Mouse (Mus musculus) layer of hippocampus, postnatal 14 days (tissue): ENCODE data around the gene Nrbp1. TPM values are rescaled to one million over a fixed set of nuclear protein-coding genes. Genes with fewer than 3 reads are reported as not detected.

Experiments
- DNase-seq, 2 experiments: peaks; one replicate each; pipeline ENCODE4 v3.0.0; 2021 to 2022; ENCODE audit warnings: low spot score in 2 of 2, mixed read lengths in 1 of 2
- total RNA-seq, 2 experiments: library from RNA; stranded (reverse); gene quantifications; 2 replicates each; pipeline ENCODE4 v1.2.3; 2021

The Nrbp1 gene
- total RNA-seq, 2 experiments from 2014 or later = 77.7 to 79.7 TPM

DNA sequence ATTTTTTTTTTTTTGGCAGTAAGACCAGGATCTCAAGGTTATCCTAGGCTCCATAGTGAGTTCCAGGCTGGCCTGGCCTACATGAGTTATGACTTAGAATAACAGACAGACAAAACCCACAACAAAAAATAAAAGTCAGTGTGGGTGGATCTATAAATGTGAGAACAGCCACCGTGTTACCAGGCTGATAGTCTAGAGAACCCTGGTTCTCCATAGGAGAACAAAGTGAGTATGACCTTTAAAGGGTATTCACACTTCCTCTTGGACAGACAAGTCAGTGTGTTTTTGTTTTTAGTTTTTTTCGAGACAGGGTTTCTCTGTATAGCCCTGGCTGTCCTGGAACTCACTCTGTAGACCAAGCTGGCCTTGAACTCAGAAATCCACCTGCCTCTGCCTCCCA is 15.3 kb downstream of the Nrbp1 start:
- DNase-seq = no peak

GRCm38 (mm10) chr5:31257616-31258015 is 17.0 kb downstream of the Nrbp1 start:
- no peak for DNase-seq

DNA sequence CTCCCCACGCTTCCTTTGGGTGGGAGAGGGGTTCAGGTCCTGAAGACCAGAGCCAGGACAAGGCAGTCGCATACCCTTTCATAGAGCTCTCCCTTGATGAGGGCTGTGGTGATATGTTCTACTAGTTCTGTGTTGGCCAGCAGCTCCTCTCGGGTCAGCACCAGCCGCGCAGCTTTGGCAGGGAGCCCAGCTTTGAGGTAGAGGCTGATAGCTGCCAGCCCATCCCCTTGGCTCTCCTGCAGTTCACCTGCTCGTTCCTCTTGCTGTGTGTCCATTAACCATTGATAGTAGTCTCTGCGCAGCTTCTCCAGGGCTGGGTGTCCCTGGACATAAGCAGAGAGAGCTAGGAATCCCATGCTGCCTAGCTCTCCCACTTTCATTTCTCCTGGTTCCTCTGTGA is 25.4 kb downstream of the Nrbp1 start:
- DNase-seq = no peak

DNA sequence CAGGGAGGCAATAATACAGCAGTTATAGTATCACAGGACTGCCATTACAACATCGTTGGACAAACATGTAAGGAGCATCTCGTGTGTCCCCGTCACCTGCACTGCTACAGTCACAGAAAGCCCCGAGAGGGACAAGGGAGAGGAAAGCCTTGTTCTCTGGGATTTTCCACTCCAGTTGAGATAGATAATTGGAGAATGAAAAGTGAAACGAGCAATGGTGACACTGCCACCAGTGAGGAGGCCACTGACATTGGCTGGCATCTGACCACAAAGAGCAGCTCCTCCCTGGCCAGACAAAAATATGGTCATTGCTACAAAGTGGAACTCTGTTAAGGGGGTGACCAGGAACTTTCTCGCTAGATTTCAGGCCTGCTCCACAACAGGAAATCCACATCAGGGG is 27.0 kb downstream of the Nrbp1 start:
- DNase-seq = no peak

- no peak for DNase-seq
Measured at GRCm38 (mm10) chr5:31273018-31273417, 32.4 kb downstream of the Nrbp1 start.

DNA sequence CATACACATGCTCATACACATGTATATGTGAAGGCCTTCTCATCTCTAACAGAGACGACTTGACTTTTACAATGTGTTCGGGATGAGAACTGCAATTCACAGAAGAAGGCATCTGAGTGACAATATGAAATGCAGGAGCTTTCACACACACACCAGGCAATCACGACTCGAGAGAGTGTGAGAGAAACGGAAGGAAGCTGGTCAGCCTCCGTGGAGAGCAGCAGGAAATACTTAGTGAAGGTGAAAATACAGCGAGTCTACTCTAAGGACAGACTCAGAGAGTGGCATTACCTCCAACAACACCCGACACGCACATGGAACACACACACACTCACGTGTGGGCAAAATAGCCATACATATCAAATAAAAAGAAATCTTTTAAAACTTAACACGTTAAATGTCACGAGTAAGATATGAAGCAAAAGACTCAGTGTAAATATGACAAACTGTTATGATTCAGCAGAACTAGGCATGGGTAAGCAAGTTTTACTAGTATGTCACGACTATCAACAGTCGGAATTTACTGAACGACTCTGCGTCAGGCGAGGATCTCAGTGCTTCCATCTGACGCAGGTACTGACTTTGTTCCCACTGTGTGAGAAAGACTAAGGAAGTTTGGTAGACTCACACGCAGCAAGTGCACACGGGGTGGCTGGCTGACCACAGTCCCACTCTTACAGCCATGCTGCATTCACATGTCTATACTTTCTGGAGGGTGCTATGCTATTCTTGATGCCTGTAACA is 38.8 kb downstream of the Nrbp1 start:
- no peak for DNase-seq

GRCm38 (mm10) chr5:31288225-31288624 is 47.6 kb downstream of the Nrbp1 start:
- DNase-seq = no peak

DNA sequence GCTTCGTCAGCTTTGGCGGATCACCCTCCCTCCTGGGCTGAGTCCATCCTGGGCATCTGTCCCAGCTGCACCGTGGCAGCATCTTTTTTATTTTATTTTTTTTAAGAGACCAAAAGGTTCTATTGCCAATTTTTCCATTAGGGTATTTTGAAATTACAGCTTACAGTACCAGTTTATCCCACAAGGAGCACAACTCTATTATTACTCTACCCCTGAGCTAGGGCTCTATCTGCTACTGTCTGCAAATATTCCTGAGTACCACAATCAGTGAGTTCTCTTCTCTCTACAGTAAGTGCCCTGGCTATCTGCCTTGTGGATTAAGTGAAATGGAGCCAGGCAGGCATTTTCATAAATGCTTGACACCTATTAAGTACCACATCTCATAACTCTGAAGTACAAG is 48.0 kb downstream of the Nrbp1 start:
- DNase-seq = no peak

DNA sequence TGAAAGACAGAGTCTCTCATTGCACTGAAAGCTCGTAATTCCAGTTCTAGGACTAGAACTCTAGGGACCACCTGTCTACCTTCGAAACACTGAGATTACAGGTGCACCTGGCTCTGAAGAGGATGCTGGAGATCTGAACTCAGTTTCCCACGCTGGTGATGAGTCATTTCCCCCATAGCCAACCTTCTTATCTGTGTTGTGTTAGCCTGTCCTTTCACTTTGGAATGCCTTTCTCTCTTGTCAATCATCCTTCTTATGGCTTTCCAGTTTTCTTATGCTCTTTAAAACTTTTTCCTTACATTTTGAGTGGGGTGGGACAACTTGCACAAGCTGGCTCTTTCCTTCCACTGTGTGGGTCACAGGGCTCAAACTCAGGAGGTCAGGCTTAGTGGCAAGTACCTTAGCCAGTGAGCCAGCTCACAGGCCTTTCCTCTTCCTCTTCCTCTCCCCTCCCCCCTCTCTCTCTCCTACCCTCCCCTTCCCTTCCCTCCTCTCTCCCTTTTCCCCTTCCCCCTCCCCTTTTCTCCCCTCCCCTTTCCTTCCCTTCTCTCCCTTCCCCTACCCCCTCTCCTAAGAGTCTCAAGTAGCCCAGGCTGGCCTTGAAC is 49.1 kb downstream of the Nrbp1 start:
- no peak for DNase-seq

GRCm38 (mm10) chr5:31290521-31291360 is 50.1 kb downstream of the Nrbp1 start, which contains the start of gene Ift172:
Ift172 (minus strand) TSS chr5:31291116.
- peak; percentile 94 to 97 for DNase-seq

GRCm38 (mm10) chr5:31291361-31291688 is 50.7 kb downstream of the Nrbp1 start:
- DNase-seq = no peak

GRCm38 (mm10) chr5:31294964-31295605 is 54.4 kb downstream of the Nrbp1 start:
- no peak for DNase-seq

- peak; percentile 63 to 70 for DNase-seq
Measured at GRCm38 (mm10) chr5:31295606-31296141, 55.0 kb downstream of the Nrbp1 start, which contains the start of gene Fndc4. Fndc4 (minus strand) TSS chr5:31296080.

DNA sequence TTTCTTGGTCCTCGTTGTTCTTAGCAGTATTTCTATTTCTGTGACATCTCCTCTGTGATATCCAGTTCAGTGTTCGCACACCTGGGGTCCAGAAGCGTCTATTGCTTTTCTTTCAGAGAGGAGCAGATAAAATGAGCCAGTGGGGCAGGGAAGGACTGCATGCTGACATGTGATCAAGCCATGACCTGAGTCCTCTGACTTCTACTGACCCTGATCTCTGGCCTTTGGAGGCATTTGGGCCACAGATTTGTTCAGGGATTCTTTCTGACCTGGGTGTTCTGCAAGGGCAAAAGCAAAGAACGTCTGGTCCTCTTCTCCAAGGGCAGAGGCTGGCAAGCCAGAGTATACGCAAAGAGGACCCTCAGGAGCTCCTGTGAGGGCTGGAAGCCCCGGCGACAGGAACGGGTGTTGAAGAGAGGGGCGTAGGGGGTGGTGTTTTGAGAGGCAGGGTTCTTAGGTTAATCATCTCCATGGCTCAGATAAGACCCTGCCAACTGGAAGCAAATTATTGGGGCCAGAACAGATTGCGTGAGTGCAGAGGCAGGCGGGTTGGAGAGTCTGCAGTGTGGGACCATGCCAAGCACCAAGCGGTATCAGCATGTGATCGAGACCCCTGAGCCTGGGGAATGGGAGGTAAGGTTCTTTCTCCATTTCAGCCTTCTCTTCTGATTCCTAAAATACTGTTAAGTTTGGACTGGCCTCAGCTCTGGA is 56.5 kb downstream of the Nrbp1 start, which contains the start of gene Gckr:
Gene Gckr, plus strand, starts transcription at position 397 of the 711 bp plus-strand sequence.
- no peak for DNase-seq

GRCm38 (mm10) chr5:31297981-31298380 is 57.3 kb downstream of the Nrbp1 start:
- no peak for DNase-seq

- DNase-seq = no peak
Measured at GRCm38 (mm10) chr5:31298486-31298885, 57.8 kb downstream of the Nrbp1 start.
